Mouse (Mus musculus) heart, adult 8-10 months (tissue): Measurements from ENCODE around the gene Gp5. TPM values are rescaled to one million over a fixed set of nuclear protein-coding genes. Genes with fewer than 3 reads are reported as not detected.
"Not testable (repeated sequence)": the region's sequence is repeated elsewhere in the genome, so short reads cannot be mapped to it uniquely, and the experiment has no call there.

ENCODE experiments used
- DNase-seq: peaks from one replicate; pipeline ENCODE4 v3.0.0; 2022; ENCODE audit warnings: low spot score
- total RNA-seq, 4 experiments: library from RNA; stranded (reverse); gene quantifications; 2 replicates each; pipeline ENCODE4 v1.2.4; 2022

Gene Gp5
- under 1 TPM; 0.19 to 0.83 (median 0.41) TPM for total RNA-seq

DNA sequence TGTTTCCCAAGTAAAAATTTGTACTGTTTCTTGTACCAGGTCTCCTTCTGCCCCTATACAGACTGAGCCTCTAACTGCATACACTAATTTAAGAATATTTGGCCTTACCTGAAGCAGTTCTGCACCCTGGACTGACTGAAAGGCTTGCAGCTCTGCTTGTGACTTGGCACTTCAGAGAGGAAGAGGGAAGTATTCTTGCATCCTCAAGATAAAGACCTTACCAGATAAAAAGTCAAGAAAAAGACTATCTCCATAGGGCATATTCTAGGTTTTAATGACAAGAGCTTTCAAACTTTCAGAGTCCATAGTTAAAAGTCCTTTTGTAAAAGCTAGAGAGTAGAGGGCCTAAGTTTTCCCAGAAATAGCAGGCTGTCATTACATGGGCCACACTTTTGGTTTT is at the start of gene Gp5:
TSS of gene Gp5 (minus strand) at position 133 of the 400 bp plus-strand sequence.
- no peak for DNase-seq

GRCm38 (mm10) chr16:30353489-30353888 is 42.9 kb upstream of the Gp5 start:
- not testable (repeated sequence) for DNase-seq

- DNase-seq = no peak
Measured at GRCm38 (mm10) chr16:30314236-30314635, 3.7 kb upstream of the Gp5 start.

DNA sequence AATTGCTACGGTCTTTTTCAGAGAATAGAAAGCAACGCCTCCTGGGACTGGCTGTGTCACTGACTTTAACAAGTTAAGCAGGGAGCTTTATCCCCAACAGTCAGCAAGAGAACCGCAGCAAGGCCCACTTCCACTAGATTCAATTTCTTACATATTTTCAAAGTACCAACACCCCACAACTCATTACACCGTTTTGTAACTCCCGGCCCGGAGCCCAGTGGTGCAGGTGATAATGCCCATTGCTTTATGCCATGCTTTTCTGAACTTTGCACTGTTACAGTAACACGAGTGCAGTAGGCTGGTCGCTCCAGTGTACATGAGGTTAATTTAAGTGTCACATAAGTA is 436 bp downstream of the Gp5 start:
- no peak for DNase-seq

DNA sequence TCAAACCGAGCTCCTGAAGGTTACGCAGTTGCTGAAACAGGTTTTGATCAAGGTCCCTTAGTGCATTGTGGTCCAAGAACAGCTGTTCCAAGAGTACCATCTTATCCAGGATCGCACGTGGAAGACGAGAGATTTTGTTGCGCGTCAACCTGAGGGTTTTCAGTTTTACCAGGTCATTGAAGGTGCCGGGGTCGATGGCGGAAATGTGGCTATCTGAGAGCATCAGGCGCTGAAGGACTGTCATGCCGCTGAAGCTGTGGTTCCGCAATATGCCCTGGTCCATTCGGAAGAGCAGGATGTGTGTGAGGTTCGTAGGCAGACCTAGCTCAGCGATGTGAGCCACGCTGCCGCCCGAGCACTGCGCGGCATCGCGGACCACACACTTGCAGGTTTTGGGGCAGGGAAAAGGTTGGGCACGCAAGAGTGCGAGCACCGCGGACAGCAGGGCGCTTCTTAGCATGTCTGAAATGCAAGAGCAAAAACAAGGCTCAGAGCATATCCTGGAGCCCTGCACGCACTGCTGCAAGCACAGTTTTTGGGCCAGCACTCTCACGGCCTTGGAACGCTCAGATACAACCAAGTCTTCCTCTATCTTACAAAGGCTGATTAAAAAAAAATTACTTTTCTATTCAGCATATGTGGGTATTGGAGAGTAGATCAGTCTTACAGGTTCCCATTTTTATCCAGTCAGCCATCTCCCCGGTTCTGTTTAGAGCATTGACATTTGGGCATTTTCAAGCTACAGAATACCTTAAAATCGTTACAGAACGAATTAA is 996 bp downstream of the Gp5 start:
- DNase-seq = no peak

DNA sequence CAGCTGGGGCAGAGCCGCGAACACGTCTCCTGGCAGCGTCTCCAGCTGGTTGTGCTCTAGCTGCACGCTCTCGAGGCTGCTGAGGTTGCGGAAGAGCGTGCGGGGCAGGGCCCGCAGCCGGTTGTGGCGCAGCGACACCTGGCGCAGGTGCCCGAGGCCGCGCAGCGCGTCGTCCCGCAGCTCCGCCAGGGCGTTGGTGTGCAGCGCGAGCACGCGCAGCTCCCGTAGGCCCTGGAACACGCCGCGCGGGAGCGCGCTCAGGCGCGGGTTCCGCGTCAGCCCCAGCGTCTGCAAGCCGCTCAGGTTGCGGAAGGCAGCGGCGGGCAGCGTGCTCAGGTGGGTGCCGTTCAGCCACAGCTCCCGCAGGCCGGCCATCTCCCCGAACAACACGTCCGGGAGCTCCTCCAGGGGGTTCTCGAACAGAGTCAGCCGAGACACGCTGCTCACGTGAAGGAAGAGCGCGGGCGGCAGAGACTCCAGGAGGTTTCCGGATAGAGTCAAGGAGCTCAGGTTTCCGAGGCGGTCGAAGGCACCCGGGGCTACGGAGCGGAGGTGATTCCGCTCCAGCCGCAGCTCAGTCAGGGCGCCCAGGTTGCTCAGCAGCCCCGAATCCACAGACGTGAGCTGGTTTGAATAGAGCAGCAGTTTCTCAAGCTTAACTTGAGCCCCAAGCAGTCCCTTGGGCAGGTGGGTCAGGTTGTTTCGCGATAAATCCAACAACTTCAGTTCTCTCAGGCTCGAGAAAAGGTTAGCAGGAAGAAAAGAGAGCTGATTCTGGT is 1.8 kb downstream of the Gp5 start:
- DNase-seq = no peak

- DNase-seq = no peak
Measured at GRCm38 (mm10) chr16:30307961-30308615, 2.5 kb downstream of the Gp5 start.

DNA sequence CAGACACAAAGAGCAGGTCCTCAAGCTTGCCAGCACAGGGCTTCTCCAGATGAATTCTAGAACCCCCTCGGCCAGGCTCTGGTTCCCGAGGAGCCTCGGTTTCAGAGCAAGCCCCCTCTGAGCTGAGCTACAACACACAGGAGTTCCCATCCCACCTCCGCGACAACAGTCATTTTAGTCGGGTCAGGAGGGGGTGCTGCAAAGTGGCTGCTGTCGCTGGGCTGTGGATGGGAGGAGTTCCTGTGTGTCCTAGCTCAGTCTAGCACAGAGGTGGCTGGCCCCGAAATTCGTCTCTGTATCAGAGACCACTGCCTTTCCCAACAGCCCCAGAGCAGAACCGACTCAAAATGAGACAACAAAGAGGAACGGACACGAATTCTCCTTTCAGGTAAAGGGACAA is 3.3 kb downstream of the Gp5 start:
- DNase-seq = no peak

DNA sequence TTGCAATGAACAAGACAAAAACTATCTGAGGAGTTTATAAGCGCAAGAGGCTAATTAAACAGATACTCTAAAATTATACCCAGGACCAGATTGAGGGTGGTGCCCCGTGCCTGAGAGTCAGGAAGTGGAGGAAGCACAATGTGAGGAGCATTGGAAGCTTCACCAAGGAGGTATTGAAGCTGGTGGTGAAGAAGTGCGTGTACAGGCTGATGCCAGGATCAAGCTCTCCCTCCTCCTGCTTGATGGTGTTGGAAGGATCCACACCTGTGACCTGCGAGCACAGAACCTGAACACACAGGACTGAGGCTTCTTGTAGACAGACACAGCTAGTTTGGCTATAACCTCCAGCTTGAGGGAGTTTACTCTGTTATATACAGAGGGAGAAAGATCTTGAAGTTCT is 4.5 kb downstream of the Gp5 start:
- no peak for DNase-seq

- no peak for DNase-seq
Measured at GRCm38 (mm10) chr16:30304236-30304635, 6.3 kb downstream of the Gp5 start.

DNA sequence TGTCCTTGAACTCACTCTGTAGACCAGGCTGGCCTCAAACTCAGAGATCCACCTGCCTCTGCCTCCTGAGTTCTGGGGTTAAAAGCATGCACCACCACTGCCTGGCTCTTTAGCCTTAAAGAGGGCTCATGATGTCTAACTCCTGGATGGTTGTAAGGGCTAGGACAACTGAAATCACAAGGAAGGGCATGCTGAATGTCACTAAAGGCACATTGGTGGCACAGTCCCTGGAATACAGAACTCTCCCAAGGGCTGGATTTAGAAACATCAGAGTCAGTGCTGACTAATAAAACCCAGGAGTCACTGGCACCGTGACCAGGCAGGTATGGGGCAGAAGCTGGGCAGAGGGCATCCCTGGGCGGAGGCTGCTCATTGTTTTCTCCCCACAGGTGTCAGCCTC is 7.2 kb downstream of the Gp5 start:
- DNase-seq = no peak

- no peak for DNase-seq
Measured at GRCm38 (mm10) chr16:30302686-30303085, 7.9 kb downstream of the Gp5 start.

DNA sequence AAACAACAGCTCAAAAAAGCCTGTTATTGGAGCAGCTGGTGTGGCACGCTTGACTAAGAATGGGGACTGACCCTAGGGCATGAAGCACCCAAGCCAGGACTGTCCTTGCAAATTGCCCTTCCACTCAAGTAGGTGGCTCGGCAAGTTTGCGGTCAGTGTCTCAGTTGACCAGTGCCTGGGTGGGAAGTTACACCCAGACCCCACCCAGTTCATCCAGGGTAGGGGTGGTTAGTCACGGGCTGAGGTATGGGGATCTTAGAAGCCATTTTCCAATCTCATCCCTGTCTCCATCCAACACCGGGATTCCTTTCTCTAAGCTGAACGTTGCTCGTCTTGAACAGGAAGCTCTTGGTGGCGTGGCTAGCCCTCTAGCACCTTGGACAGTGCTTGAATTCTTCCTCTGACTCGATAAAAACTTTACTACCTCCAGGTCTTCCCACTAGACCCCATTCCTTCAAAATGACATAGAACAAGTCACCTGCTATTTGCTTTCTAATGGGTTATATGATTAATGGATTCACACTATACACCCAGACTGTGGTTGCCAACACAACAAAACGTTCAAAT is 10.8 kb downstream of the Gp5 start:
- no peak for DNase-seq

GRCm38 (mm10) chr16:30297450-30297849 is 13.1 kb downstream of the Gp5 start:
- no peak for DNase-seq

DNA sequence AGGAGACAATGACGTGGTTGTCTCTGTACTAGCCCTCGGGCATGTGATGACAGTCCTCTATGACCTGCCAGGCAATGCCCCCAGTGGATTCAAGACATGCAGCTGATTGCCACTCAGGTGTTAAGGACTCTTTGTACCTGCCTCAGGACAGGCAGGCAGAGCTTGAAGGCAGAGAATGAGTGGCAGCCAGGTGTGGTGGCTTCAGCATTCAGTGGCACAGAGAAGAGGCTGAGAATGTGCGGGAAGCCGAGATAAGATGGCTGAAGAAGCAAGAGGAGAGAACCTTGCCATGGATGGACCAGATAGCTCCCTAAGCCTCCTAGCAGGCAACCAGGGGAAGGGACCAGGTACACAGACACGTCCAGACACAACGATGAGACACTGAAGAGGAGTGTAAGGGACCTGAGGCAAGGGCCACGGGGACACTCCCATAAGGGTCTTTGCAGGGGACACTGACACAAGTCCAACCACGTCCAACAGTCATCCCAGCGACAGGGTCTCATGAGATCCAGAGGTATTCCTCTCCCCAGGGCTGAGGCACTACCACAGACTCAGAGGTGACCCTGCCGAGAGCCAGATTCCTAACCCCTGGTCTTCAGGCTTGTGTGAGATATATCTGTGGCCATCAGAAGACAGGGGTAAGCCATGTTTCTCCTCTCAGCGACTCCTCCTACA is 13.8 kb downstream of the Gp5 start:
- no peak for DNase-seq

DNA sequence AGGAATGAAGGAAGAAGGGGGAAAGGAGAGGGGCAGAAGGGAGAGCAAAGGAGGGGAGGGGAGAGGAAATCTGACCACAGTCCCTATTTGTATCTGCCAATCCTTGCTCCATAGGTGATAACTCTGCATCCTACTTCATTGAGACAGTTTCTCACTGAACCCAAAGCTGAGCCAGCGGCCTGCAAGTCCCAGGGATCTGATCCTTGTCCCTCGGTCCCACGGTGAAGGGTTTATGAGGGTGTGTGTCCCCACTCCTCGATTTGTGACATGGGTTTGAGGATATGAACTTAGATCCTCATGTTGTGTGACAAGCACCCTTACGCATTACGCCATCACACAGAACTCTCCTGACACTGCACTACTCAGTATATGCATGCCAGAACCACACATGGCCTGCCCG is 15.5 kb downstream of the Gp5 start:
- no peak for DNase-seq

- DNase-seq = no peak
Measured at GRCm38 (mm10) chr16:30290436-30290835, 20.1 kb downstream of the Gp5 start.

DNA sequence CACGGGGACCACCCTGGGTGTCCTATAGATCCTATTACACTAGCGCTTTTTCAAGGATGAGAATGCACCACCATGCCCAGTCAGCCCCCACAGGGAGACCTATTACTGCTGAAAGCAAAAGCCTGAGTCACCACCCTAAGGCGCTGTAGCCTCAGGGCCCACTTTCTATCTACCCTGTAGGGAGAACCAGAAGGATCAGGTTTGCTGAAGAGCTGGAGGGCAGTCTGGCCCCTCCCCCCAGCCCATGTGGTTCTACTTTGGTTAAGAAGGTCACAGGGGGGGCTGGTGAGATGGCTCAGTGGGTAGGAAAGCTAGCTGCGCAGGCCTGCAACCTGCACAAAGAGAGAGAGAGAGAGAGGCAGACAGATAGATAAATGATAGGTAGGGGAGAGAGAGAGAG is 24.9 kb downstream of the Gp5 start:
- no peak for DNase-seq

DNA sequence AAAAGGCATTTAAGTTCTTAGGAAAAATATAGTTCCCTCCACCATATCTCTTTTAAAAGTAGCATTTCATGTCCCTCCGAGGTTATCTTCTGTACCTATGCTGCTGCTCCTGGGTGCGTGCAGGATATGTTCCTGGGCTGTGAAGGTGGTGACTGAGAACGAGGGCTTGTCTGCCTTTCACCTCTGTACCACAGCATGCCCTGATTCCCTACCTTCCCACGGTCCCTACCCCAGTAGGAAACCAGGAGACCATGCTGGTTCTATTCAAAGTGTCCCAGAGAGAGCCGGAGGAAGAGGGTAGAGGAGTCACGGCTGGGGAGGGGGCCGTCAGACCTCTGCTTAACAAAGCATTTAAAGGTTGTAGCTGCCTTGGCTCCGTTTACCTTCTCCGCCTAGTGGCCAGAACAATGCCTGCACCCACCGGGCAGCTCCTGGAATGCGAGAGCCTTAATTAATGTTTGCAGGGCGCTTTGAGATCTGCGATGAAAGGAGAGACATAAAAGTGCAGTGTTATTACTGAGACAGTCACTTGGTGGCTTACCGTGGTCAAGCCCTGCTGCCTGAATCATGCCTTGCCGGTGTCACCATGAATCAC is 26.7 kb downstream of the Gp5 start:
- peak; percentile 11 for DNase-seq

DNA sequence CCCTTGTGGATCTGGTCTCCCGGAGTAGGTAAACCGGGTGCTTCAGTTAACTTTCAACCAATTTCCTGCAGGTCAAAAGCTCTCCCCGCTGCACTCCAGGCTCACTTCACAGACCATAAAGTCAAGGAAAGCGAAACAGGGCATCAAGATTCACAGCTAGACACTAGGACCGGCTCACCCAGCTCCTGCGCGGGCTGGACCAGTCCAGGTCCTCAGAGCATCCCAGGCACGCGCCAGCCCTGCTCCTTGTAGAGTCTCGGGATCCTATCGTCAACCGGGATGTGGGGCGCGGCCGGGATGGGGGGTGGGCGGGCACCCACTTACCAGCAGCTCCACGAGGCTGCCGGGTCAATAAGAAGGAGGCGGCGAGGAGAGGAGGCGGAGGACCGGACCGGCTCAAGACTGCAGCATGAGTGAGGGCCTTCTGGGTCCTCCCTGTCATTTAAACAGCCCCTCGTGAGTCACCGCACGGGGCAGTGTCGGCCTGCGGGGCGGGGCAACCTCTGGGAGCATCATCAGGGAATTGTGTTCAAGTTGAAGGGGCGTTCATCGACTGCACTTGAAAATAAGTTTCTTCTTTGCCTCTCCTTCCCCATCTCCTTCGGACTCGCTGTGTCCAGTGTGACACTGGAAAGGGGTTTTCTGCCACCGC is 27.6 kb downstream of the Gp5 start, which contains the start of gene Lrrc15:
TSS of gene Lrrc15 (minus strand) at position 413 of the 652 bp plus-strand sequence.
- DNase-seq = no peak
